Mouse (Mus musculus) monocyte, adult 2 months (primary cell): ENCODE measurements around the gene Tanc1.
A peak's percentile ranks its signal among the peaks of the same experiment; 100 is the strongest.
"Not testable (repeated sequence)": the region's sequence is repeated elsewhere in the genome, so short reads cannot be mapped to it uniquely, and the experiment has no call there.

ENCODE experiments used
- DNase-seq, 2 experiments: peaks; one replicate each; pipeline ENCODE4 v3.0.0; 2022; ENCODE audit warnings: low spot score in 2 of 2, low read depth in 1 of 2

The Tanc1 gene

DNA sequence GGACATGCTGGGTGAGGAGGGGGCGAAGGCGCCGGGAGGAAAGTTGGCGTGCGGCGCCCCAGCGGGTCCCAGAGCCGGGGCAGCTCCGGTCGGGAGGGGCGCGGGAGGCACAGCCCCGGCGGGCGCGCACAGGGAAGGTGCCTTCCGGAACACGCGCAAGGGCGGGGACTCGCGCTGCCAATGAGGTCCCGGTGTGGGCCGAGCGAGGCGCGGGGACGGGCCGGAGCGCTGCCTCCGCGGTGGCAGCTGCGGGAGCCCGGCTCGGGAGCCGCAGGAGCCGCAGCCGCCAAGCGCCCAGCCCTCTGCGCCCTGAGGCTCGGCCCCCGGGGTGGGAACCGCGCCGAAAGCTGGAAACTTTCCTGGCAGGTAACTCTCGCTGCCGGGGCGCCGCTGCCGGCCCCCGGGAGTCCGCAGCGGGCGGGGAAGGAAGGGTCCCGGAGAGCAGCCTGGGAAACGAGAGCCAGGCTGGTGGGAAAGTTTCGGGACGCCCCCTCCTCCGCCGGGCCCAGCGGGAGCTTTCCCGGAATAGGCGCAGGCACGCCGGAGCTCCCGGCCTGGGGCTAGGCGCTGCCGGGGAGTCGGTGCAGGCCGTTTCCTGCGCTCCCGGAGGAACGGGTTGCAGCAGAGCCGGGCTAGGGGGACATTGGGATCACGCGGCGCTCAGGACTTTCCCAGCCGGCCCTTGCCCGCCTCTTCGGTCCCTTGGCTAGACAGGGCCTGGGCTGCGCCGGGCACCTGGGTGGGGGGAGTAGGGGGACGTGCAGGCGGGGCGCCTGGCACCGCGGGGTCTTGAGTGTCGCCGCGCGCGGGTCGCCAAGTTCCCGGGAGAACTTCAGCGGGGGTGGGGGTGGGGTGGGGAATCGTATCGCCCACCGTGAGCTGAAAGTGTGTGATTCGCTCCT, at the start of gene Tanc1:
TSS of gene Tanc1 (plus strand) at position 212 of the 902 bp plus-strand sequence.
- DNase-seq, result peak in 1 of 2 experiments; percentile 9

DNA sequence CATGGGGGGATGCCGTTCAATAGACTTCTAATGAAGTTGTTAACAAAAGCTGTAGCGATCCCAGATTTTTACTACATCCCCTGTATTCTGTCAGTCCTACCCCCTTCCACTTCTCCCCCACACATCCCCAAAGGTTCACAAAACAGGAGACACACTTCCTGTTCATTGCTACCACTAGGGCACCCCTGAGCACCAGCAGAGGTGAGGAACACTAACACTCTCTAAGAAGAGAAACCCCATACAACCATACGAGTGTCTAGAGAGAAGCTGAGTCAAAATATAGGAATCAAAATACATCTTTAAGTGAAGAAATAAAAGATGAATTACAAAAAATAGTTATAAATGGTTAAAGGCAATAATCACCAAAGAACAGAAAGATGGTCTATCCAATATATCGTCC, 49.6 kb upstream of the Tanc1 start:
- no peak for DNase-seq

DNA sequence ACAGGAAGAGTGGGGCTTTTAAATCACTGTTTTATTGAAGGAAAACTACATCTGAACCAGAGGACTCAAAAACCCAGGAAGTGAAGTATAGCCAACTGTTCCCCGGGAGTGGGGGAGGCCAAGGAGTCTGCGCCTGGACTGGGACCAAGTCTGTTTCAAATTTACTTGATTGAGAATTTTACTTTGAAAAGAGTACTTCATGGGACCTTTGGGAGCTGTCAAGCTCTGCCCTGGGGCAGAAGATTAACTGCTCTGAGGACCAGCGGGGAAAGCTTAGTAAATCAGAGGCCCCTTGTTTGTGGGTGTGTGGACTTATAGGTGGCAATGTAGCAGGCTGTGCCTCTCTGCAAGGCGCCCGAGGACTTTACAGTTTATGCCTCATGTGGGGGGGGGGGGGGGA, 49.1 kb upstream of the Tanc1 start:
- no peak for DNase-seq

DNA sequence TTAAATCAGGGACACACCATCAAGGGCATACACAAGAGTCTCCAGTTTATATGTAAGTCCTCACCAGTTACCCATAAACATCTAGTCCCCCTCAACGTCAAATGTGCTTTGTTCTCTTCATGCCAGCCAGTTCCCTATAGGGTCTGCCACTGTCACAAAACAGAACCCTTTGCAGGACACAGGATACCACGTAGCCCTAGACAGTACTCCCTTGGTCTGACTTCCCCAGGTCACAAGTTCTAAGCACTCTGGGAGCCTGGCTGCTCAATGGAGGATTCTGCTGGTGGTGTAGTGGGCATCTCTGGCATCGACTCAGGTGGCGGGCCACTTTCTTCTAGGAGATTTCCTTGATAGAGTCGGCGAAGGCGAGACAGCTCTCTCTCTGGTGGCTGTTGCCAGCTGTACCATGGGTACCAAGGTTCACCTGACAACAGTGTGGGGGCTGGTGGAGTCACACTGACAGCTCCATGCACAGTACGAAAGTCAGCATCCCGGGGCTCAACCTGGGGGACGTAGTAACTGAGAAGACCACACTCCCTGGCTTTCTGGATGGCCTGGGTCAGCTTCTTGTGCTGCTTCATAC, 47.7 kb upstream of the Tanc1 start:
- not testable (repeated sequence) for DNase-seq

DNA sequence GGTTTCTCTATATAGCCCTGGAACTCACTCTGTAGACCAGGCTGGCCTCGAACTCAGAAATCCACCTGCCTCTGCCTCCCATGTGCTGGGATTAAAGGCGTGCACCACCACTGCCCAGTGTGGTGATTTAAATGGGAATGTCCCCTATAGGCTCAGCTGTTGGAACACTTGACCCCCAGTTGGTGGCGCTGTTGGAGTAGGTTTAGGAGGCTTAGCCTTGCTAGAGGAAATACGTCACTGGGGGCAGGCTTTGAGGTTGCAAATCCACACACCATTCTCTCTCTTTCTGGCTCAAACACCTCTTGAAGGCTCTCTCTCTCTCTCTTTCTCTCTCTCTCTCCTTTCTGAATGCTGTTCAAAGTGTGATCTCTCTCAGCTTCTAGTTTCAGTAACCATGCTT, 46.9 kb upstream of the Tanc1 start:
- no peak for DNase-seq

DNA sequence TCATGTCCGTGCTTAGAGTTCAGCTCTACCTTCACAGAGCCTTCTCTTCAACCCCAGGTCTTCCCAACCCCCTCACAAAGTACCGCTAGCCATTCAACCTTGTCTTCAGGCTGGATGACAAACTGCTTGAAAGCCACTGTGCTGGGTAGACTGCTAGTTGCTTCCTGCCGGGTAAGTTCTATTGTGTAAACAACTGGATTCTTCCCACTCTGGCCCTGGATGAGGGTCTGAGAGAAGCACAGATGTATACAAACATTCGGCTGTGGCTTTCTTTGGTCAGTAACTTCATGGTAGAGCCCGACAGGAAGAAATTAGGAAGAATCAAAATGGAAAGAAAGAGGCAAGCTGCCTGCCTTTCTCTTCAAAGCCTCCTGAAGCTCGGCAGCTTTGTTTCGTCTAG, 30.9 kb upstream of the Tanc1 start:
- no peak for DNase-seq

DNA sequence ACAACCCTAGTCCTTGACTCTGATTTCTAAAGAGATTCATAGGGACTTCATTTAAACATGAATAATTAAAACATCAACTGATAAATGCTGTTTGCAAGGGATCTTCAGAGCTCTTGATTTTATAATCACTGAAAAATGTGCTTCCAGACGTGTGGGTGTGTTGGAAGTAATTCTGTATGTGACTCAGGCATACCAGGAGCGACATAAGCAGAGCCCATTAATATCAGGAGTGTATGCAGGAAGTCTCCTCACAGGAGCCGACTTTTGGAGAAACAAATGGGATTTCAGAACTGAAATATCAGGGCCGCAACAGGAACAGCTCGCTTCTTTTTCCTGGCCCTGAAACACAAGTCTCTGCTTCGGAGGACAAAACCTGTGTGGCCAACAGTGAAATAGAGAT, 27.9 kb upstream of the Tanc1 start:
- DNase-seq, result no peak

DNA sequence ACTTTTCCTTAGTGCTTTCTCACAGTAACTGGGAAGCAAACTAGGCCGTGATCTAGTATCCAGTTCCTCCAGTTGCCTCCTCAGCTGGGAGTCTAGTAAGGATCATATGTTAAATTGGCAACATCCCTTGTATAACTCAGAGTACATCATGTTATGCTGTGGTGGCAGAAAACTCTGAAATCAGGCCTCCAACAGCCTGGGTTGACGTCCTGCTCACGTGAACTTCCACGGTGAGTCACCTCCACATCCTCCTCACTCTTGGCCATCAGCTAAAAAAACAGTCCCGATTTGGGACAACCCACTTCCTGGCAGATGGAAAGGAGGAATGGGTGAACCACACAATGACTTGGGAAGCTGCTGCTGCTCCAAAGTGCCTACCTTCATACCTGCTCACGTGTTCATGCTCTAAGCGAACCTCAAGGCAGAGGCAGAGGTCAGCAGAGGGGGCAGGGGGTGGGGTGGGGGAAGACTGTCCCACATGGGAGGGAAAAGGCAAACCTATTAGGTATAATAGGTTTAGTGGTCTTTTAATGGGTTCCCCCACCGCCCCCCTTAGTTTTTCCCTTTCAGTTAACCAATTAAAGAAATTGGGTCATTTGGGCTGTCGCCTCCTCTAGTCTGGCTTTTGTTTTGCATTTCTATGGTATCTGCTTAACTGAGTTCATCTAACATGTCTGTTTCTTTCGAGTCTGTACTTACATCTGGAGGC, 24.3 kb upstream of the Tanc1 start:
- no peak for DNase-seq

DNA sequence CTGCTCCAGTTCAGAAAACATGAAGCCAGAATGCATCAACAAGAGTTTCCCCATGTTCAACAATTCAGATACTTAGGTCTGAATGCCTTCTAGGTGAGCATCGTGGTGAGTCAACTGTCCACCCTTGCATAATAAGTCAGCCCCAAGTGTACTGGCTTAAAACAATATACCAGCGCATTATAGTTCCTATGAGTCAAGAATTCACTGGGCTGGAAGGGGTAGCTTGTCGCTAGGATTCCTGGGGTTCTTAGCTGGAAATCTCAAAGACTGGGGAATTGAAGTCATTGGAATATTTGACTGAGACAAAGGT, 23.8 kb upstream of the Tanc1 start:
- DNase-seq, result no peak

DNA sequence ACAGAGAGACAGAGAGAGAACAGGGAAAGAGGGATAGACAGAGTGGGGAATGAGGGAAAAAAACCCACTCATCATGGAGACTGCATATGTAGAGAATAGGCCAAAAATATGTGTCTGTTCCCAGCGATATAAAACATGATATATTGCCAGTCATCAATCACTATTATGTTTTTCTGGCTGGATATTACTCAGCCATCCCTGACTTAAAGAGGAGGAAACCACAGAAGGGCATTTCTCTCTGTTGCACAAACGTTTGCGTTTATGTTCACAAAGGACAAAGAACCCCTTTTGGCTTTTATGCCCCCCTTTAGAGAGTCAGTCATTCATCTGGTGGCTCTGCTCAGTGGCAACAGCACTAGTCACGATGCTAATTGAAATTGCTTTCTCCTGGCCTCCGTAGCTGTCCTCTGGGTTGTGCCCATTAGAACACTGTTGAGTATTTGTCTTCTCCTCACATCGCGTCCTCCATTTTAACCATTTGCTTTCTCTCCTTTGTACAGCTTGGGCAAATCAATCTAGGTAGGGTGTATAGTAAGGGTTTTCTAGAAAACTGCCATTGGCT, 18.4 kb upstream of the Tanc1 start:
- no peak for DNase-seq

DNA sequence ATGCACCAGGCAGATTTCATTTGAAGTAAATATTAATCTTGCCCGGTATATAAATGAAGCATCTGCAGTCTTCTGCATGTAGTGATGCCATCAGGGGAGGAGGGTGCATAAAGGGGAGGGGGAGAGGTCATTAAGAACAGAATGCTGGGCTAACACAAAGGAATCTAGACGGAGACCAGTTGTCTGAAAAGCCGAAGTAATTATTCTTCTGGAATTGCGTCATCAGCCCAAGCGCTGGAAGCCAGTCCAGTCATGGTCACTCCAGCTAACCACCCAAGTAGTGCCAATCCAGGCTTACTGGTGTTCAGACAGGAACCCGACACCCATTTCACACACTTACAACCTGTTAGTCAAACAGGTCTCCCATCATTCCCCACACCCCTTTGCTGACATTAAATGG, 17.7 kb upstream of the Tanc1 start:
- DNase-seq, result no peak

DNA sequence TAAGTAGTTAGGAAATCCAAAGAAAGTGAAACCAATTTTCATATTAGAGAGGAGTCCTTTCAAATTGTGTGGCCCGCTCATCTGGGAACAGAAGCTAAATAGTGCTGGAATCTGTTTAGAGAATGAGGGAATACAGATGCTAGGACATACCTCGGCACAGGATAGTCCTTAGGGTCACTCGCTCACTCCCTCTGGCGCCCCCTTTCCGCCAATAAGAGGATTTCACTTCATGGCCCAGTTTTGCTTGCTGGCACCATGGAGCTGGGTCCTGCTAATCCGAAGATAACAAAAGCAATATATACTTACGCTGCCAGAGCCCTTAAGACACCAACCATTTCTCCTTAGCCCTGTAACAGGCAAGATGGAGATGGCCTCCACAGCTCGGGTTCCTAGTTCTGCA, 15.3 kb upstream of the Tanc1 start:
- DNase-seq, result no peak

DNA sequence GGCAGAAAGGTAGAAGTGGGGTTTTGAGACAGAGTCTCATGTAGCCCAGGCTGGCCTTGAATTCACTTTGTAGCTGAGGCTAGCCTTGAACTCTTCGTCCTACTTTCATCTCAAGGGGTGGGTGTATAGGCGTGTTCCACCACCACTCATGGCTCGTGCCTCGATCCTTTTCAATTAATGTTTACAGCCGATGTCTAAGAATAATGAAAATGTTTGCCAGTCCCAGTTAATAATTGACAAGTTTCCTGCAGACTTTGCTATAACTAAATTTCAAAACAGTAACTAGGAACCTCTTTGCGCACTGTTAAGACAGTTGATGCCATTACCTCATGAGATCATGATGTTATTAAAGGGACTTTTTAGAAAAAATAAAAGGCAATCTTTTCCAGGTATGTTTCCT, 13.6 kb upstream of the Tanc1 start:
- DNase-seq, result no peak

DNA sequence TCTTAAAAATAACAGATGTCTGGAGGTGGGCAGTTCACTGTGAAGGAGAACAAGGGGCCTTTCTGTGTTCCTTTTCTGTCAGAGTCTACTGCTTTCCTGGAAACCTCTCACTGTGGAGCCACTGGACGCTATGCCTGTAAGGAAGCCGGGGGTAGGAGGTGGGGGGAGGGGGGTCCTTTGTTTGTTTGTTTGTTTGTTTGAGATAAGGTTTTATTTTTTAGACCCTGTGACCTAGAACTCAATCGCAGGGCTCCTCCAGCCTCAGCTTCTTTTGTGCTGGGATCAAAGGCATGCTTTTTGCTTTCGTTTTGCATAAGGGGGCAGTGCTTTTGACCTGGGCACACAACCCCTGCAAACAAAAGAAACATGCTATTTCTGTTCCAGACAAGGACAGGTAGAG, 12.9 kb upstream of the Tanc1 start:
- DNase-seq, result no peak

DNA sequence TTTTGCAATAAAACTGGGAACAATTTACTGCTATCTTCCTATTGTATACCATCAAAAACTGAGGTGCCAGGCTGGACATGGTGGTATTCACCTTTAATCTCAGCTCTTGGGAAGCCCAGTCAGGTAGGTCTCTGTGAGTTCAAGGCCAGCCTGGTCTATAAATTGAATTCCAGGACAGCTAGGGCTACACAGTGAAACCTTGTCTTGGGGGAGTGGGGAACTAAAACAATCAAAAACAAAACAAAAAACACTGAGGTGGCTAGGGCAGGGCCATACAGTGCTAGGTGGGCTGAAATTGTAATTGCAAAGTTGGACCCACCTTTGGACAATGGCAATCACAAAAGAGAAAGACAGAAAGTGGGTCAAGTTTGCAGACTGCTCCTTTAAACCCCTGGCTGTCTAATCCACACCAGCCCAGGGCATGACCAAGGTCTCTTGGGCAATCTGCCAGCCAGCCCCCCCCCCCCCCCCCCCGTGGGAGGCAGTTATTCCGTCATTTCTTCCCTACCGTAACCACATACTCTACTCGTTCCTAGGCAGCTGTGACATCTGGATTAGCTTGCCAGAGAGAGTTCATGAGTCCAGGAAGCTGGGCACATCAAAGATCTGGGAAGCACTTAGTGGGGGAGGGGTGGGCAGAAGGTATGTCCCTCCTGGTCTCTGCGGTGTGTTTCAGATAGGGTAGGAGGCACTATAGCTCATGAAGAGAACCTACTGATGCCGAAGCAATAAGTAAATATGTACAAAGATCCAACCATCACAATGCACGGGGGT, 12.3 kb upstream of the Tanc1 start:
- DNase-seq, result no peak

DNA sequence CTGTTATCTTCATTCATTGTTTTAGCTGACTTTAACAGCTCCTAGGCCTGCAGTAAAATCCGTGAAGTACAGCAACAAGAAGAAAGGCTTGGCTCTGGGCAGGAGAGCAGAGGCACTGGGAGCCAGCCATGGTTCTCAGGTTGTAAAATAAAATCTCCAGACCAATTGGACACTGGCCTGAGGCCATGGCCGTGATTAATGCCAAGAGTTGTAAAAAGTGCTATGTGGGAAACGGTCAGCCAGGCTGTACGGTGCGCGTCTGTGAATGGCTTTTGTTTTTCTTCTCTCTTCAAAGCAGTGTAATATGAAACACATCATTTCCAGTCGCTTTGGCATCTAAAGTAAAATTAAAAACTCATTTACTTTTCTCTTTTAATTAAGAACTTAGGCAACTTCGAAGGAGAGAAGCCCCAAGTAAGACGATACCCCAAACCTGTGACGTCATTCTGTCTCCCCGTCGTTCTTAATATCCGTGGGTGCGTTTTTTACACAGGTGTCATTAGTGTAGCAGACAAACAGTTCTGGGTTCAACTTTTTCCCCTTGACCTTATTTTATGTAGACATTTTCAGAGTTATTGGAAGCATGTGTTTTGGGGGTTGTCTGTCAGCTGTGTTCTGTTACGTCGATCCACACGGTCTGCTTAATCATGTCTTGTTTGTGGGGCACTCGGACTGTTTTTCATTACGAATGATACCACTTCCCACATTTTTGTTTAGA, 11.6 kb upstream of the Tanc1 start:
- no peak for DNase-seq

DNA sequence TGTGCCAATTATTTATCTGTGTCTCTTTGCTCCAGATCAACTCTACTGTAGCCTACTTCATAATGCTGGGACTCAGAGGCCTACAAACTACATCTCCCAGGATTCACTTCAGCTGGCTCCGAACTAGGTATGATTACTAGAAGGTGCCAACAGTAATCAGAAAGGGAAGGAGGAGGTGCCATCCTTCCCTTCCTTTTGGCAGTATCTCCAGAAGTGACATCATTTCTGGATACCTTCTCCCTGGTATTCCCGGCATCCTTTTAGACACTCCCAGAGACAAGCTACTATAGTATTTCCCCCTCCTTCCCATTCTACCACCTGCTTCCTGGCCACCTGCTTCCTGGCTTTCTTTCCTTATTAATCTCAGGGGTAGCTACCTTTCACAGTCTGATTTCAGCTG, 10.9 kb upstream of the Tanc1 start:
- DNase-seq, result no peak

DNA sequence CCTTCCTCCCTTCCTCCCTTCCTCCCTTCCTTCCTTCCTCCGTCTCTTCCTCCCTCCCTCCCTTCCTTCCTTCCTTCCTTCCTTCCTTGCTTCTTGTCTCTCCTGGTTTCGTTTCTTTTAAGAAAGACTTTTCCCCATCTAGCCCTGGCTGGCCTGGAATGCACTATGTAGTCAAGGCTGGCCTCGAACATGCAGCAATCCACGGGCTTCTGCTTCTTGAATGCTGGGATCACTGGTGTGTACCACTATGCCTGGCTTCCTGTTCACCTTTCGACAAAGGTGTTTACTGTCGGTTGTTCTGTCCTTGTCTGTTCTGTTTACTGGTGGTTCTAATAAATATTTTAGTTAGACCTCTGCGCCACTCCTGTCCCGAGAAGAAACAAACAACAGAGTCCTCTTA, 10.4 kb upstream of the Tanc1 start:
- DNase-seq, result no peak

DNA sequence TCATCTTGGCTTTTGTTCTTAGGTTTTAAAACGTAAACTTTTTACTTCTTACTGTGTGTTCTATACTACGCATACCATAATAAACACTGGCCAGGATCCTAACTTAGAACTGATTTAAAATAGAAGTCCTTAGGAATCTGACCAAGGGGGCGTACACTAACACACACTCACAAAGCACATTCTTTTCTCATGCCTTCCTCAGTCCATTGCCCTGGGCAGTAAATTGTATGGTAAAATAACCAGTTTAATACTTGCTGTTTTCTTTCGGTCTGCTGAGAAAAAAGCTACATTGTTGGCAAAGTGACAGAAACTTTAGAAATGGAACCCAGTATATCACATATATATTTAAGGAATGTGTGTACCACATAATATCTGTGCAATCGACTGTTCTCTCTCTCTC, 2.9 kb upstream of the Tanc1 start:
- no peak for DNase-seq

DNA sequence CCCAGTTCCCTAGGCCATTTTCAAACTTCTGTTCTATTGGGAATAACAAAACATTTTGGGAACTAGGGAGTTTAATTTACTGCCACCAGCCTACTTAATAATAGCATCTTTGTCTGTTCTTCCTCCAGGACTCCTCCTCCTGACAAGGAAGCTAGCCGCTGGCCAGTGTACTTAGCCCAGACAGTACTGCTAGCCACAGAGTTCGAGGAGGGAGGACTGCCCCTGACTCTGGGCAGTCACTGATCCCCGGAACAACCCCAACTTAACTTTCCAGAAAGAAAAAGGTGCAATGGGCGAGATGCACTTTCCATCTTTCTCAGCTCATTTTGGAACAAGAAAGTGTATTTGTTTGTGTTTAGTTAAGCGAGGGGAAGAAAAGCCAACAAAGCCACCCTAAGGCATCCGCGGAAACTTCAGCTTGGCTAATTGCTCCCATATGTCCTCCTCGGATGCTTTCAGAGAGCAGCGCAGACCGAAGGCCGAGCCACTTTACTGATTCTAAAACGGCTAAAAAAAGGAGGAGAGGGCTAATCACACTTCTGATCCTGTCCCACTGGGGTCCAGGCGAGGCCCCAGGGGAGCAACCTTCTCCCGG, 529 bp upstream of the Tanc1 start:
- DNase-seq, result no peak
